Mouse (Mus musculus) embryonic facial prominence, embryonic 10.5 days (tissue): Measurements from ENCODE around the gene Depdc1b. TPM values are rescaled to one million over a fixed set of nuclear protein-coding genes. Genes with fewer than 3 reads are reported as not detected.

Experiments
- DNase-seq: peaks from one replicate; pipeline ENCODE4 v3.0.0-alpha.2; 2017; ENCODE audit warnings: low spot score
- H3K27ac ChIP-seq: fragments of 300-500 bp; sonication (generic); replicated peaks from 2 replicates; pipeline ENCODE4 v1.5.1; 2016; ENCODE audit warnings: mild to moderate bottlenecking
- H3K27me3 ChIP-seq: fragments of 300-500 bp; sonication (generic); replicated peaks from 2 replicates; pipeline ENCODE4 v1.6.1; 2016; ENCODE audit warnings: low read depth, mild to moderate bottlenecking; ENCODE audit not compliant: poor library complexity, severe bottlenecking
- H3K36me3 ChIP-seq: fragments of 300-500 bp; sonication (generic); replicated peaks from 2 replicates; pipeline ENCODE4 v1.6.1; 2016; ENCODE audit warnings: mild to moderate bottlenecking, moderate library complexity
- H3K4me1 ChIP-seq: fragments of 300-500 bp; sonication (generic); 2 replicates; pipeline ENCODE4 v1.6.1; 2016
- H3K4me3 ChIP-seq: fragments of 300-500 bp; sonication (generic); 2 replicates; pipeline ENCODE4 v1.5.1; 2016; ENCODE audit warnings: mild to moderate bottlenecking, moderate library complexity
- H3K9me3 ChIP-seq: fragments of 300-500 bp; sonication (generic); 2 replicates; pipeline ENCODE4 v1.6.1; 2016; ENCODE audit warnings: mild to moderate bottlenecking
- WGBS: fragments of 180-500 bp; shearing (Covaris S2); methylation state at CpG from one replicate; pipeline ENCODE4 v1.1.7; 2016; 5-methylcytosine and 5-hydroxymethylcytosine counted together
- polyA plus RNA-seq: library from polyadenylated mRNA; unstranded; fragments of >200 nt; fragmentation: Nextera tagmentation; extraction: Ambion mirVana; gene quantifications from 2 replicates; pipeline ENCODE4 v1.2.1, GENCODE M21; 2016

Gene Depdc1b
- polyA plus RNA-seq = 18.7 and 21.5 TPM in 2 replicates

DNA sequence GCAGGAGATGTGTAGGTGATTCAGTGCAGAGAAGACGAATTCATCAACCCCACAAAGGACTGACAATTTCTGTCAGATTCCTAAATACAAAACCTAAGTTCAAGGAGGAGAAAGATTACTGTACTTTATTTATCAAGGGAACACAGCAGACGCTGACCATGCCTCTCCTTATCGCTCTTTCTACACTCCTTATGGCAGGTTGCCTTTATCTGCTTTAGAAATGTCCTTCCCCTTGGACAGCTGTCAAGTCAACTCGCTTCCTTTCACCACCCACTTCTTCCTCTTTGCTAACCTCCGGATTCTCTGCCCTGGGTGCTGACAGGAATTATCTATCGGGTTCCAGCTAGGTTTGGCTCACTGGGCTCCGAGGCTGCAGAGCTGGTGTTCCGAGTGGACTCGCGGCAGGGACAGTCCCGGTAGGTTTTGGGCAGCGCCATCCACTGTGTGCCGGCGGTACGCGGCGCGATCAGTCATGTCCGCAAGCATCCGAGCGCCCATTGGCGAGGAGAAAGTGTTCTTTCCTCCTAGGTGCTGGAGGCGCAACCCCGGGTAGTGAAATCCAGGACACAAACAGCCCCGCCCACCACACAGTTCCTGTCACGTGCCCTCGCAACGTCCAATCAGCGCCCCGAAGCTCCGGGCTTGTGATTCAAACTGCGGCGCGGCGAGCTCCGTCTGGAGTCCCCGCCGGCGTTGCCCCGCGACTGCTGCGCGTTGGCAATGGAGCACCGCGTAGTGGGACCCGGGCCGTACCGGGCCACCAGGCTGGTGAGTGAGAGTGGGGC lies at the start of gene Depdc1b:
Gene Depdc1b, plus strand, starts transcription at position 631 of the 785 bp plus-strand sequence.
- peak; percentile 95 for DNase-seq
- H3K9me3 ChIP-seq = no peaks in the 10 kb centered on the region

DNA sequence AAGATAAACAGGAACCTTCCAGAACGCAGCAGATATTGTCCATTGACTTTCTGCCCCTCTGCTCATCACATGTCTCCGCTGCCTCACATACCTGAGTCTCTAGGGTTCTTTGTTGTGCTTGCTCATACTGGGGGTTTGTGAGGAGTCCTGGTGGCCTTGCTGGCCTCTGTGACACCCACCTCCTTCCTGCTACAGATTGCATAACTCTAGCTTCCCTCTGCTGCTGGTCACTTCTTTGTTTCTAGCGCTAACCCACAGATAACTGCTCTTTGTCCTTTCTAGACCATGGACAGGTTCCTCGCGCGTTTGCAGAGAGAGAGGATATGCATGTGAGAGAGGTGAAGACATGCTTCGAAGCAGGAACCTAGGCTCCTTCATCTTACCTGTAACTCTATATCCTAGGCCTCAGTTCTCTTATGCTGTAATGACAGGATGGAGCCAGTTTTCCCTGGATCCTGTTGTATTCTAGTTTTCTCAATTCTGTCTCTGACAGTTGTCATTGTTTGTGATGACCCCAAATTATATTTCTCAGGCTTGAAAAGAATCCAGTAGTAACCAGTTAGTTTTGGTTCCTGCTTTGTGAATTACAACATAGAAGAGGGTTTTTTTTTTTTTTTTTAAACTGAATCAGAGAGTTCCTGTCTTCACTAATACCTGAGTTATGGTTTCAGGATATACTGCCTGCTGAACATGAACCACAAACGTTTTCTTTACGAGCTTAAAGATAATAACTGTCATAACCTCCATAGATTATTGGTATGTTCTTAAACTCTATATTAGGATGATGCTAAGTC lies 48.1 kb upstream of the Depdc1b start:
- H3K9me3 ChIP-seq = no peaks in the 10 kb centered on the region
- peaks cover 26% of the 10 kb centered on the region for H3K4me1 ChIP-seq
- H3K36me3 ChIP-seq = no peaks in the 10 kb centered on the region
- DNase-seq = no peak
- H3K27ac ChIP-seq = 0 out of 2 replicates have a peak overlapping the region, but pooled peaks have one; percentile 21
- 81% methylated on average over 9 of the region's 9 CpGs for WGBS
- H3K4me3 ChIP-seq = no peak overlapping the region
- no peaks in the 10 kb centered on the region for H3K27me3 ChIP-seq

More for the DNA sequence above, at the start of gene Depdc1b:
- H3K36me3 ChIP-seq = peaks cover 12% of the 10 kb centered on the region
- WGBS = 1% methylated on average over 48 of the region's 48 CpGs
- H3K4me1 ChIP-seq = peaks cover 20% of the 10 kb centered on the region
- no peaks in the 10 kb centered on the region for H3K27me3 ChIP-seq
- H3K27ac ChIP-seq = peak within 1 kb of the TSS; percentile 93
- H3K4me3 ChIP-seq = peak within 1 kb of the TSS; percentile 84

DNA sequence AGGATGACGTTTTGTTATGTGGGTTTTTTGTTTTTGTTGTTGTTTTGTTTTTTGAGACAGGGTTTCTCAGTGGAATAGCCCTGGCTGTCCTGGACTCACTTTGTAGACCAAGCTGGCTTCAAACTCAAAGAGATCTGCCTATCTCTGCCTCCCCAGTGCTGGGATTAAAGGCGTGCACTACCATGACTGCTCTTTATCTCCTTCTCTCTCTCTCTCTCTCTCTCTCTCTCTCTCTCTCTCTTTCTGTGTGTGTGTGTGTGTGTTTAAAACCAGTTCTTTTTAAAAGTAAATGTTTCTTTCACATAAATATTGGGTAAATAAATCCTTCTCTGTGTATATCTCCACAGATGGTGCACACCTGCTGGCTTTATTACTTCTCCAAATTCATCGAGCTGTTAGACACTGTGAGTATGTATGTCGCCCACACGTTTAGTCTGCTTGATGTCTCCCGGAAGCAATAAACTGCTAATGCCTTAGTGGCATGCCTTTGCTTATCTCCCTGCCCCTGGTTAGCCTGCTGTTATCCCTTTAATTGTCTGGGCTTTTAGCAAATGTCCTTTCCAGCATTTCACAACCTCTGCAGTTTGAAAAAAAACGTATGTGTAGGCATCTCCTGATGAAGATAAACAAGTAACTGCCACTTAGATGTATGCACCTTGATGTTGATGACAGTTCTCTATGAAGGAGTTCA lies 44.5 kb upstream of the Depdc1b start:
- 79% methylated on average over 7 of the region's 7 CpGs for WGBS
- no peak overlapping the region for H3K27ac ChIP-seq
- no peak overlapping the region for H3K4me3 ChIP-seq
- H3K9me3 ChIP-seq = no peaks in the 10 kb centered on the region
- H3K36me3 ChIP-seq = no peaks in the 10 kb centered on the region
- peaks cover 26% of the 10 kb centered on the region for H3K4me1 ChIP-seq
- no peak for DNase-seq
- no peaks in the 10 kb centered on the region for H3K27me3 ChIP-seq

DNA sequence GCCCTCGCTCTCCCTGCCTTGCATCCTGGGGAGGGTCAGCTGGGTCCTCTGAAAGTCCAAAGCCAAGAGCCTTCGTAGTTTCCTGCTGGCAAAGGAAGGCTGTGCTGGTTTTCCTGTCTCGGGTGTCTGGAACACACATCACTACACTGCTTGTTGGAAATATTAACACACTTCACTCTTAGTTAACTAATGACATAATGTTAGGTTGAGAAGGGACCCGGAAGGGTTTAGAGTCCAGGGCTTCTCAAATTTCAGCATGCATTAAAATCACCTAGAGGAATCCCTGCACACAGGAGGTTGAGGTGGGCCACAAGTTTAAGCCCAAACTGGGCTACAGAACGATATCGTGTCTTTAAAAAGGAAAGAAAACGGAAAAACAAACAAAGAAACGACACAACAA lies 43.8 kb upstream of the Depdc1b start:
- 73% methylated on average over 8 of the region's 8 CpGs for WGBS
- no peaks in the 10 kb centered on the region for H3K9me3 ChIP-seq
- no peak for DNase-seq
- H3K27me3 ChIP-seq = no peaks in the 10 kb centered on the region
- no peaks in the 10 kb centered on the region for H3K36me3 ChIP-seq
- no peak overlapping the region for H3K27ac ChIP-seq
- H3K4me3 ChIP-seq = no peak overlapping the region
- H3K4me1 ChIP-seq = peaks cover 29% of the 10 kb centered on the region

DNA sequence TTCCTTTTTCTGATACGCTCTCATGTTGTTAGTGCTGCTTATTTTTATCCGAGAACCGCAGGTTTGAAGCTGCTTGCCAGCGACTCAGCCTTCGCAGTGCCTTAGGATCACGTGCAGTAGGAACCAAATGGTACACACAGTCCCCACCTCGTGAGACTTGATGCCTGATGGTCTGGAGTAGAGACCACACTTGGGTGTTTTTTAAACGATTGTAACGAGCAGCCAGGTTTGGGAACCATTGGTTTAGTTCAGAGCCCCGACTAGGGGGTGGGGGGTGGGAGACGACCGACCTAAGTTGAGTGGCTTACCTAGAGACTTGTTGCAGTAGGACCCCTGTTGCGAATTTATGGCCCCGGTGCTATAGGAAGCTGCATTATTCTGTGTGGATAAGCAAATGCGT lies 43.1 kb upstream of the Depdc1b start:
- Histone ChIP-seq H3K27me3 (no peaks in the 10 kb centered on the region), H3K4me1 (peaks cover 29% of the 10 kb centered on the region), H3K9me3 (no peaks in the 10 kb centered on the region), H3K4me3 (no peak overlapping the region), H3K36me3 (no peaks in the 10 kb centered on the region), H3K27ac (no peak overlapping the region)
- WGBS = 75% methylated on average over 15 of the region's 15 CpGs
- DNase-seq = no peak

DNA sequence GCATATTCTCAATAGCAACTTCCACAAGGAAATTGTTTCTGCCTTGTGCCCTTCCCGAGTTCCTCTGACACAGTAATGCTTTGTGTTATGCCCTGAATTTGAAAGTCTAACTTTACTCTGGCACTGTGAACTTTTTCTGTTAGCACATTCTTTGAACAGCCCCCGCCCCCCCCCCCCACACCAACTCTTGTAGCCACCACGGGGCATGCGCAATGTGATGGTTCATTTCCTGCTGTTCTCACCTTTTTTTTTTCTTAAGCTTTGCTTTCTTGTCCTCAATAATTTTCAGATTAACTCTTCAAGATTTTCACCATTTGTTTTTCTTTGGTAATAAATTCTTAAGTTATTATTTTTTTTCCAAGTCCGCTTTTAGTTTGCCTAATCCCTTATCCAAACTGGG lies 42.7 kb upstream of the Depdc1b start:
- Histone ChIP-seq H3K27me3 (no peaks in the 10 kb centered on the region), H3K27ac (no peak overlapping the region), H3K4me1 (peaks cover 33% of the 10 kb centered on the region), H3K36me3 (no peaks in the 10 kb centered on the region), H3K9me3 (no peaks in the 10 kb centered on the region), H3K4me3 (no peak overlapping the region)
- 58% methylated on average over 5 of the region's 5 CpGs for WGBS
- no peak for DNase-seq

DNA sequence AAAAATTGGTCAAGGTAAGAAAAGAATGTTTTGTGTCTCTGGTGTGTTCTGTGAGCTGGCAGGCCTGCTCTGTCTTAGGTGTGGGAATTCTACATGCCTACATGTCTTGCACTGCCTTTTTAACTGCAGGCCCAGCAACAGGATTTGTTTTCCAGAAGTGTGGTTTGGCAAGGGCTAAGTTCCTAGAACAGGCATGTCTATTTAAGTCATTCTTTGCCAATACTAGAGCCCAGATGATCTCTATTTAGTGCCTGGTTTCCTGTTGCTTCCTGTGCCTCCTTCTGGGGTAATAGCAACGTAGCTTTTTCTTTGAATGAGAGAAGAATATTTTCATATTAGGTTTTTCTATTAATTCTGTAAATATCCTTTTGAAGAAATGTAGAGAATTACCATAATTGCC lies 39.6 kb upstream of the Depdc1b start:
- H3K4me1 ChIP-seq = peaks cover 34% of the 10 kb centered on the region

DNA sequence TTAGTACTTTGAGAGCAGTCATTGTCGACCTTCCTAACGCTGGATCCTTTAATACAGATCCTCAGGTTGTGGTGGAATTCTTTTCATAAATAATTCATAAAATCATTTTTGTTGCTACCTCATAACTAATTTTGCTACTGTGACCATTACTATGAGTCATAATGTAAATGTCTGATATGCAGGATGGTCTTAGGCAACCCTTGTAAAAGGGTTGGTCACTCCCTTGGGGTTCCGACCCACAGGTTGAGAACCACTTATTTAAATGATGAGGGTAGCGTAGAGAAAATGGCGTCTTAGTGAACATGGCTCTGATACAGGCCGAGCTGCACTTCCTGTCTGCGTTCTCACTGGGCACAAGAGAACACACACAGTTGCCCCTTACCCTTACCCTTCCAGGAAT lies 38.8 kb upstream of the Depdc1b start:
- WGBS = 78% methylated on average over 7 of the region's 7 CpGs
- no peak for DNase-seq
- no peaks in the 10 kb centered on the region for H3K36me3 ChIP-seq
- peaks cover 30% of the 10 kb centered on the region for H3K4me1 ChIP-seq
- no peak overlapping the region for H3K4me3 ChIP-seq
- no peaks in the 10 kb centered on the region for H3K9me3 ChIP-seq
- no peak overlapping the region for H3K27ac ChIP-seq
- H3K27me3 ChIP-seq = no peaks in the 10 kb centered on the region

More for the DNA sequence above, 39.6 kb upstream of the Depdc1b start:
- Histone ChIP-seq H3K4me3 (no peak overlapping the region), H3K9me3 (no peaks in the 10 kb centered on the region), H3K27me3 (no peaks in the 10 kb centered on the region), H3K36me3 (no peaks in the 10 kb centered on the region), H3K27ac (no peak overlapping the region)
- DNase-seq = no peak
- 52% methylated on average over 1 of the region's 1 CpGs for WGBS

DNA sequence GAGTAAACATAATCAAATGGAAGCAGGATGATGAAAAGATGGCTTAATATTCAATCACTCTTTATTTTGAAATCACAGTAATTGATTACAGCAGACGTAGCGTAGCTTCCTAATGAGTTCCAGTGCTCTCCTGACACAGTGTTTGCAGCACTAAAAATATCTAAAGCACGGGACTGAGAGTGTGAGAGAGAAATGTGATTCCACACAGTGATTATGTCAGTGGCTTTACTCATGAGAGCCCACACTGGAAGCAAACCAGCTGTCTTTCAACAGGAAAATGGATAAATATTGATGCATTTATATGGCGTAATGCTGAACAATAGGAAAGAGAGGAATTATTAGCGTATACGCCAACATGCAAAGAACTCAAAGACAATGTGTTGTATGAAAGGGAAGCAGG lies 37.5 kb upstream of the Depdc1b start:
- WGBS = 58% methylated on average over 6 of the region's 6 CpGs
- H3K4me1 ChIP-seq = peaks cover 20% of the 10 kb centered on the region
- DNase-seq = no peak

DNA sequence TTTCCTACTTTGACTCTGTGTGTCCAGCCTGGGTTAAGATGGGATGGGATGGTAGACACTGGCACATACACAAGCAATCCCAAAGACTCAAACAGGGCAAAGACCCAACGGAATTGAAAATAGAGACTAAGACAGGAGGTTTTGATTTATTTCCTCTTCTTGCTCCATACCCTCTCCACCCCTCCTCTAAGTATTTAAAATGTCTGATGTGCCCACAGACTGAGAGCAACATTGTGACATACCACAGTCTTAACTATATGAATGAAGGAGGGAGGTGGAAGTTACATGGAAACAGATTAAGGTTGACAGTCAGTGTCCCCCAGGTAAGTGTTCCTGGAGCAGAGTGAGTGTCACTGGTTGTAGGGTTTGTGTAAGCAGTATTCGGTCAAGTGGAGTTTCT lies 31.8 kb upstream of the Depdc1b start:
- no peaks in the 10 kb centered on the region for H3K27me3 ChIP-seq
- no peak overlapping the region for H3K27ac ChIP-seq
- 94% methylated on average over 2 of the region's 2 CpGs for WGBS
- no peaks in the 10 kb centered on the region for H3K36me3 ChIP-seq
- no peaks in the 10 kb centered on the region for H3K4me1 ChIP-seq
- no peak overlapping the region for H3K4me3 ChIP-seq
- DNase-seq = no peak
- H3K9me3 ChIP-seq = no peaks in the 10 kb centered on the region

More for the DNA sequence above, 37.5 kb upstream of the Depdc1b start:
- Histone ChIP-seq H3K27ac (no peak overlapping the region), H3K4me3 (no peak overlapping the region), H3K27me3 (no peaks in the 10 kb centered on the region), H3K36me3 (no peaks in the 10 kb centered on the region), H3K9me3 (no peaks in the 10 kb centered on the region)

DNA sequence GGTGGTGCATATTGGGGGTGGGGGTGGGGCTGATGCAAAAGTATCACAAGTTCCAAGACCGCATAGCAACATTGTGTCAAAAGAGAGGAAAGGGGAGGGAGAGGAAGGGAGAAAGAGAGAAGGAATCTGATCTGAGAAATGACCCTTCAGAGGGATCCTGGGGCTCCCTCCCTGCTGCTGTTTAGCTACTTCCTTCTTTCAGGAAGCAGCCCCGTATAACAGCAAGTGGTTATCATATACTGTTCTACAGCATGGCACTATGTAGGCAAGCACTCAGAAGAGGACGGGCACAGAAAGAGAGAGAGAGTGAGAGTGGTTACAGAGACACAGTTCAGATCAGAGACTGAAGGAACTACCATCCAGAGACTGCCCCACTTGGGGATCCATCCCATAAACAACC lies 28.2 kb upstream of the Depdc1b start:
- Histone ChIP-seq H3K4me1 (no peaks in the 10 kb centered on the region), H3K27me3 (0 out of 2 replicates have a peak, but pooled peaks cover 6% of the 10 kb centered on the region), H3K36me3 (no peaks in the 10 kb centered on the region), H3K4me3 (no peak overlapping the region), H3K27ac (no peak overlapping the region), H3K9me3 (no peaks in the 10 kb centered on the region)
- DNase-seq = no peak
- 54% methylated on average over 3 of the region's 3 CpGs for WGBS

DNA sequence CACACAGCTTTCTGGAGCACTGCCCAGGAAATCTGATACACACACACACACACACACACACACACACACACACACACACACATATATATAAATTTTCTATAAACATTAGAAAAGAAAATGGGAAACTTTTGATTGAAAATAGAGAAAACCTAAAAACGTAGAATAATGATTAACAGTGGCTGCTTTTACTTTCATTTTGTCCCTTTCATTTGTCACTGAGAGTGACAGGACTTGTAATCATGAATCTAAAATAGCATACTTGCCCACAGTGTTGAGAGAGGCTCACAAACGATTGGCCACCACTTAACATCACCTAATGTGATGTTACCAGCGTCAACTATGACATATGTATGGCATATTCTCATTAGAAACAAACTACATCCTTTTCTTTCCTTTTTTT lies 26.7 kb upstream of the Depdc1b start:
- H3K27ac ChIP-seq = no peak overlapping the region
- H3K4me1 ChIP-seq = no peaks in the 10 kb centered on the region
- H3K4me3 ChIP-seq = no peak overlapping the region
- WGBS = 86% methylated on average over 3 of the region's 3 CpGs
- no peaks in the 10 kb centered on the region for H3K9me3 ChIP-seq
- no peak for DNase-seq
- 0 out of 2 replicates have a peak, but pooled peaks cover 6% of the 10 kb centered on the region for H3K27me3 ChIP-seq
- H3K36me3 ChIP-seq = no peaks in the 10 kb centered on the region
